Mouse (Mus musculus) heart, embryonic 11.5 days (tissue): ENCODE measurements around the gene B4galt5. TPM values are rescaled to one million over a fixed set of nuclear protein-coding genes. Genes with fewer than 3 reads are reported as not detected.

Experiments
- ATAC-seq: fragments of 200-750 bp; cut with Nextera tagmentation; replicated peaks from 2 replicates; pipeline ENCODE4 v1.8.0; 2017; ENCODE audit warnings: moderate library complexity; ENCODE audit not compliant: insufficient number of reproducible peaks, low FRiP score, low TSS enrichment
- H3K27ac ChIP-seq: fragments of 300-500 bp; sonication (generic); 2 replicates; pipeline ENCODE4 v1.5.1; 2014; ENCODE audit warnings: mild to moderate bottlenecking, low read depth, low read length
- H3K27me3 ChIP-seq: fragments of 300-500 bp; sonication (generic); 2 replicates; pipeline ENCODE4 v1.6.1; 2014; ENCODE audit warnings: mild to moderate bottlenecking, low read length, mixed read lengths; ENCODE audit not compliant: control insufficient read depth, insufficient read depth
- H3K36me3 ChIP-seq: fragments of 300-500 bp; sonication (generic); 2 replicates; pipeline ENCODE4 v1.6.1; 2014; ENCODE audit warnings: mild to moderate bottlenecking, low read length, moderate library complexity, mixed read lengths; ENCODE audit not compliant: control insufficient read depth, insufficient read depth
- H3K4me1 ChIP-seq: fragments of 300-500 bp; sonication (generic); 2 replicates; pipeline ENCODE4 v1.6.1; 2014; ENCODE audit warnings: low read length; ENCODE audit not compliant: control insufficient read depth, insufficient read depth
- H3K4me2 ChIP-seq: fragments of 300-500 bp; sonication (generic); 2 replicates; pipeline ENCODE4 v1.6.1; 2014; ENCODE audit warnings: mild to moderate bottlenecking, moderate library complexity
- H3K4me3 ChIP-seq: fragments of 300-500 bp; sonication (generic); 2 replicates; pipeline ENCODE4 v1.5.1; 2014; ENCODE audit warnings: low read depth, low read length
- H3K9ac ChIP-seq: fragments of 300-500 bp; sonication (generic); 2 replicates; pipeline ENCODE4 v1.6.1; 2014; ENCODE audit warnings: mild to moderate bottlenecking, low read depth, low read length, moderate library complexity
- H3K9me3 ChIP-seq: fragments of 300-500 bp; sonication (generic); replicated peaks from 2 replicates; pipeline ENCODE4 v1.6.1; 2016; ENCODE audit warnings: low read length; ENCODE audit not compliant: control insufficient read depth
- WGBS: fragments of 180-500 bp; shearing (Covaris S2); extraction: QIAGEN DNeasy Blood & Tissue Kit; methylation state at CpG from one replicate; pipeline ENCODE4 v1.1.7; 2014; ENCODE audit not compliant: insufficient replicate concordance; 5-methylcytosine and 5-hydroxymethylcytosine counted together
- polyA plus RNA-seq: library from polyadenylated mRNA; unstranded; fragments of >200 nt; fragmentation: Nextera tagmentation; extraction: Ambion mirVana; gene quantifications from 2 replicates; pipeline ENCODE4 v1.2.1, GENCODE M21; 2014

The B4galt5 gene
- polyA plus RNA-seq, 1 experiment from 2014 or later, result 24.5 TPM

GRCm38 (mm10) chr2:167380615-167381285 lies 31.8 kb upstream of the B4galt5 start:
- Histone ChIP-seq H3K27me3 (no peaks in the 10 kb centered on the region), H3K4me3 (no peak overlapping the region), H3K4me2 (no peak overlapping the region), H3K4me1 (0 out of 2 replicates have a peak, but pooled peaks cover 5% of the 10 kb centered on the region), H3K9ac (no peak overlapping the region), H3K27ac (no peak overlapping the region), H3K36me3 (no peaks in the 10 kb centered on the region), H3K9me3 (no peaks in the 10 kb centered on the region)
- no peak for ATAC-seq
- WGBS, result 59% methylated on average over 7 of the region's 7 CpGs

GRCm38 (mm10) chr2:167378972-167379371 lies 30.0 kb upstream of the B4galt5 start:
- no peak for ATAC-seq
- H3K36me3 ChIP-seq, result no peaks in the 10 kb centered on the region
- no peak overlapping the region for H3K4me3 ChIP-seq
- H3K4me1 ChIP-seq, result 0 out of 2 replicates have a peak, but pooled peaks cover 5% of the 10 kb centered on the region
- H3K9me3 ChIP-seq, result no peaks in the 10 kb centered on the region
- H3K27me3 ChIP-seq, result no peaks in the 10 kb centered on the region
- 33% methylated on average over 4 of the region's 4 CpGs for WGBS
- H3K4me2 ChIP-seq, result no peak overlapping the region
- H3K9ac ChIP-seq, result no peak overlapping the region
- no peak overlapping the region for H3K27ac ChIP-seq

GRCm38 (mm10) chr2:167377697-167378096 lies 28.7 kb upstream of the B4galt5 start:
- Histone ChIP-seq H3K4me1 (no peaks in the 10 kb centered on the region), H3K27me3 (no peaks in the 10 kb centered on the region), H3K9me3 (no peaks in the 10 kb centered on the region), H3K4me3 (no peak overlapping the region), H3K27ac (no peak overlapping the region), H3K36me3 (no peaks in the 10 kb centered on the region), H3K4me2 (no peak overlapping the region), H3K9ac (no peak overlapping the region)
- no peak for ATAC-seq
- 46% methylated on average over 3 of the region's 3 CpGs for WGBS

GRCm38 (mm10) chr2:167376160-167376564 lies 27.2 kb upstream of the B4galt5 start:
- Histone ChIP-seq H3K9me3 (no peaks in the 10 kb centered on the region), H3K4me1 (no peaks in the 10 kb centered on the region), H3K27ac (peak overlapping the region; percentile 59; the same call in 1 of the 2 replicates), H3K4me2 (peak overlapping the region; percentile 31), H3K4me3 (no peak overlapping the region), H3K9ac (no peak overlapping the region), H3K36me3 (no peaks in the 10 kb centered on the region), H3K27me3 (no peaks in the 10 kb centered on the region)
- ATAC-seq, result no peak
- WGBS, result 54% methylated on average over 8 of the region's 8 CpGs

GRCm38 (mm10) chr2:167375688-167376087 lies 26.7 kb upstream of the B4galt5 start:
- Histone ChIP-seq H3K27ac (peak overlapping the region; percentile 59), H3K9ac (no peak overlapping the region), H3K4me3 (no peak overlapping the region), H3K4me2 (peak overlapping the region; percentile 31; the same call in 1 of the 2 replicates), H3K36me3 (no peaks in the 10 kb centered on the region), H3K9me3 (no peaks in the 10 kb centered on the region), H3K27me3 (no peaks in the 10 kb centered on the region), H3K4me1 (no peaks in the 10 kb centered on the region)
- 91% methylated on average over 5 of the region's 5 CpGs for WGBS
- ATAC-seq, result no peak

- 82% methylated on average over 9 of the region's 9 CpGs for WGBS
- H3K36me3 ChIP-seq, result no peaks in the 10 kb centered on the region
- no peak overlapping the region for H3K4me3 ChIP-seq
- H3K27me3 ChIP-seq, result no peaks in the 10 kb centered on the region
- no peak overlapping the region for H3K9ac ChIP-seq
- H3K4me1 ChIP-seq, result no peaks in the 10 kb centered on the region
- no peak overlapping the region for H3K4me2 ChIP-seq
- H3K27ac ChIP-seq, result no peak overlapping the region
- ATAC-seq, result no peak
- no peaks in the 10 kb centered on the region for H3K9me3 ChIP-seq
Measured at GRCm38 (mm10) chr2:167375135-167375534, 26.2 kb upstream of the B4galt5 start.

DNA sequence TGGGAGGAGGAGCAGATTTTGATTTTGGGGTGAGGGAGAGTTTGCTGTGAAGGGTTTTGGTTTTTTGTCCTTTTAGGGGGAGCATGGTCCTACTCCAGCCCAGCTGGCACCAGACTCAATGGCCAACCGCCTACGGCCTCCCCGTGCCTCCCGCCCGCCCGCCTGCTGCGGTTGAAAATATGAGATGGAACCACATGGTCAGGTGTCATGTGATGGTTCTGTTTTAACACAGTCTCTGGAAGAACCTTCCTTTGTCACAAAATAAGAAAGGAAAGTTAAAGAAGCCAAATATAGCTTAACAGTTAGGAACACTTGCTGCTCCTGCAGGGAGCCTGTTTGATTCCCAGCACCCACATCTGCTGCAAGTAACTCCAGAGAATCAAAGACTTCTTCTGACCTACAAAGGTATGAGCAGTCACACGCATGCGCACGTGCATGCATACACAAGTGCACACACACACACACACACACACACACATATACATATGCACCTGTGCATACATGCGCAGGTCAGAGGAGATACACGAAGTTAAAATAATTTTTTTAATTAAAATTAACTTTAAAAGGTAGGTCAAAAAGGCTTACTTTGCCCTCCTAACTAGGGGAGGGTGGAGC lies 25.3 kb upstream of the B4galt5 start:
- Histone ChIP-seq H3K9ac (no peak overlapping the region), H3K27ac (no peak overlapping the region), H3K4me2 (no peak overlapping the region), H3K4me3 (no peak overlapping the region), H3K9me3 (no peaks in the 10 kb centered on the region), H3K36me3 (no peaks in the 10 kb centered on the region), H3K4me1 (no peaks in the 10 kb centered on the region), H3K27me3 (no peaks in the 10 kb centered on the region)
- ATAC-seq, result no peak
- 90% methylated on average over 12 of the region's 12 CpGs for WGBS

DNA sequence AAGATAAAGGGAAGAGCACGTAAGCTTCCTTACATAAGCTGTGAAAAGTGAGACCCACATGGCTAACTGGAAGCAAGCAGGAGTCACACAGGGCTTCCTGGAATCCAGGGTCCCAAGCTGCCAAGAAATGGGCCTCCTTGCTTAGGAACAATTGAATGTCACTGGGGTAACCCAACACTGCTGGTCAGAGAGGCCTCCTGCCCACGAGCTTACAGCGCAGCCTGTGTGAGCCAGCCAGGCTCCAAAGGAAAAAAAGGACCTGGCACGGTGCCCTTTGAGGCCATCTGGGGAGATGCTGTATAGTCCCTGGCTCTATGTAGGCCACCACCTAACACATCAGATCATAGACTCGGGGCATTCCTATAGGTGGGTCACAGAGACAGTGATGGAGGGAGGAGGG lies 24.3 kb upstream of the B4galt5 start:
- H3K4me3 ChIP-seq, result no peak overlapping the region
- no peaks in the 10 kb centered on the region for H3K9me3 ChIP-seq
- no peak for ATAC-seq
- H3K4me2 ChIP-seq, result no peak overlapping the region
- H3K4me1 ChIP-seq, result no peaks in the 10 kb centered on the region
- no peaks in the 10 kb centered on the region for H3K36me3 ChIP-seq
- no peaks in the 10 kb centered on the region for H3K27me3 ChIP-seq
- no peak overlapping the region for H3K27ac ChIP-seq
- H3K9ac ChIP-seq, result no peak overlapping the region
- WGBS, result 63% methylated on average over 5 of the region's 5 CpGs

DNA sequence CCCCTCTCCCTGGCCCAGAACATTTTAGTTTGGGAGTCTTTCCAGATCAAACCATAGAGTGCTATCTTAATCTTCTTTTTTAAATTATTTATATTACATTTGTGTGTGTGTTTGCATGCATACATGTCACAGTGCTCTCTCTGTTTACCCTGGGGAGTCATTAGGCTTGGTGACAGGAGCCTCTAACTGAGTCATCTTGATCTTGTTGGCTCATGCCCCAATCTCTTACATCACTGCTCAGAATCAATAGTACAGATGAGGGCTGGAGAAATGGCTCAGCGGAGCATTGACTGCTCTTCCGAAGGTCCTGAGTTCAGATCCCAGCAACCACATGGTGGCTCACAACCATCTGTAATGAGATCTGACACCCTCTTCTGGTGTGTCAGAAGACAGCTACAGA lies 22.5 kb upstream of the B4galt5 start:
- Histone ChIP-seq H3K9ac (no peak overlapping the region), H3K4me3 (no peak overlapping the region), H3K4me2 (no peak overlapping the region), H3K27me3 (no peaks in the 10 kb centered on the region), H3K27ac (no peak overlapping the region), H3K9me3 (no peaks in the 10 kb centered on the region), H3K36me3 (no peaks in the 10 kb centered on the region), H3K4me1 (no peaks in the 10 kb centered on the region)
- ATAC-seq, result no peak
- 93% methylated on average over 2 of the region's 2 CpGs for WGBS
